Mouse (Mus musculus) c-Kit-negative CD71-positive TER-119-positive erythroid progenitor cells, embryonic 14.5 days (primary cell): ENCODE results near the gene Tmem185b.

Experiments
- DNase-seq: peaks from one replicate; pipeline ENCODE4 v3.0.0-alpha.2; 2013; ENCODE audit warnings: low read depth, low spot score

Gene Tmem185b

DNA sequence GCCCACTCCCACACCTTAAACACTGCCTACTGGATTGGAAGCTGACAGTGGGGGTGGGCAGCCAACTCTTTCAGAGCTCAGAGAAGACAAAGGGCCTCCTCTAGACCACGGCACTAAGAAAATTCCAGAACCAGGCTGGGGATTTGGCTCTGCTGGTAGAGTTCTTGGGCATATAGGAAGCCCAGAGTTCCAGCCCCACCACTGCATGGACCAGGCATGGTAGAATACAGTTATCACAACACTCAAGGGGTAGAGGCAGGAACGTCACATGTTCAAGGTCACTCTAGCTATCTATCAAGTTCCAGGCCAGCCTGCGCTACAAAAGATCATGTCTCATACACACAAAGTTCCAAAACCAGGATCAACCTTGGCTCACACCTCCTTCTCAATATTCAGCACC is 22.8 kb upstream of the Tmem185b start:
- DNase-seq = no peak

DNA sequence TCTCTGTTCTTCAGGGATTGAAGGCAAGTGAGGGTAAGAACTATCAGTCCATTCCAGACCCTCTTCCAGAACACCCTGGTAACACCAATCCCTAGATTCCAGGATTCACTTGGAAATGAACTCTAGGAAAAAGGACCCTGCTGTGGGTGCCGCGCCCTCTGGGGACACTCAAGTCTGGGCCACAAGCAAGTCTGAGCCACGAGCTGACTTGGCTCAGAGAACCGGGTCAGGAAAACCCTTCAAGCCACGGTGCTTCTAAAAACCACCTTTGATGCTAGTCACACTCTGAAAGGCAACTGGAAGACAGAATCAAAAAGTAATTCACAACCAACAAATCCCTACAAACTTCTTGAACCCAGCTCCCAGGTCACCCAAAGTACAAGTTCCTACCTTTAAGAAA is 22.2 kb upstream of the Tmem185b start:
- DNase-seq = no peak

DNA sequence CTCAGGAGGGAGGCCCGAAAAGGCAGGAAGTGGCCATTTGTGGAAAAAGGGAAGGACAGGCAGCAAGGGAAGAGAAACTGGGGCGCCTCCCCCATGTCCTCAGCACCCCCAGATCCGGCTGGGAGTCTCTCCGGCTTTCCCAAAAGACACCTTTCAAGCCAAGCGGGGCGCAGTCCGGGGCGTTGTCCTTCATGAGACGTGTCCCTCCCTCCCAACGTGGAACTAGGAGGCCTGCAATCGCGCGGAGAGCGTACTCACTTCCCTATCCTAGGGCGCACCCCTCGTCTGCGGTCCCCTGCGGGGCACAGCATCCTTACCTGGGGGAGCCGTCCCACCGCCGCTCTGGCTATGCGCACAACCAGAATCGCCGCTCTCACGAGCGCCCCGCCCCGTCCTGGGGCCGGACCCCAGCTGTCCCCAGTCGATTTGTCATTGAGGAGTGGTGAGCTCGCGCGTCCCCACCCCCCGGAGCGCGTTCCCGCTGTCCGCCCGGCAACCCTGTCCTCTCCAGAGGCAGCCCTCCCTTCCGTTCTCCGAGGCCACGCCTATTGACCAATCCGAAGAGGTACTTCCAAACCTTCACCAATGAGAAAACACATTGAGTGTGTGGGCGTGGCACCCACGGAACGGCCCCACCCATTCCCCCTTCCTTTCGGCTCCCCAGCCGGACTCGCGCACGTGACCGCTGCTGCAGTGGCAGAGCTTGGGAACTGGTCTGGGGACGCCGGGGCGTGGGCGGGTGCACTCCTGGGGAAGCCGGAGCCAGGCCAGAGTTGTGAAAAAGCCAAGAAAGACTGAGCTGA is 21.5 kb upstream of the Tmem185b start, which contains the start of gene Ralb:
Gene Ralb (minus strand): TSS at position 535 of the 803 bp plus-strand sequence.
- DNase-seq = peak; percentile 68

DNA sequence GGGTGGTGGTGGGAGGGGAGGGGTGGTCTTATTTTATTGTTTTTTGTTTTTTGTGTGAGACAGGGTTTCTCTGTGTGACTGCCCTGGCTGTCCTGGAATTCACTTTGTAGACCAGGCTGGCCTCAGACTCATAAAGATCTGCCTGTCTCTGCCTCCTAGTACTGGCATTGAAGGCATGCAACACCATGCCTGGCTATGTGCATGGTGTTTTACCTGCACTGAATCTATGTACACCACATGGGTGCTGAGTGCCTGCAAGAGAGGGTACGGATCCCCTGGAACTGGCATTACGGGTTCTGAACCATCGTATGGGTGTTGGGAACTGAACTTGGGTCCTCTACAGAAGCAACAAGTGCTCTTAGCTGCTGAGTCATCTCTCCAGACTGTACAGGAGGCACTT is 20.0 kb upstream of the Tmem185b start:
- DNase-seq = no peak

DNA sequence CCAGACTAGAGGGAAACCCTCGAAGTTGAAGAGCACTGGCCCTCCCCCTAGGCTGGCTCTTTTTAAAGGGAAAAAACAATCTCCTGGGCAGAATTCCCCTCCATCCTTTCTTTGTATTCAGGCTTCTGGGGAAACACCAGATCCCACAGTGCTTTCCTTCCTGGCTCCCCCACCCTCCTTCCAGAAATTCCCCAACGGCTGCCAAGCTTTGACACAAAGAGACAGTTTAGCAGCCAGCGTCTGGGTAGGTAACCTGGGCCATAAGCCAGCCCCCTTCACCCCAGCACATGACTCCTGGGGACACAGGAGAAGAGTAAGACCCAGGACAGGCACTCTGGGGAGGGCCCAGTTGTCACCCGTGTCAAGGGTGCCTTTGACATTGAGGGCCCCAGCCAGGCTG is 17.4 kb upstream of the Tmem185b start:
- no peak for DNase-seq

DNA sequence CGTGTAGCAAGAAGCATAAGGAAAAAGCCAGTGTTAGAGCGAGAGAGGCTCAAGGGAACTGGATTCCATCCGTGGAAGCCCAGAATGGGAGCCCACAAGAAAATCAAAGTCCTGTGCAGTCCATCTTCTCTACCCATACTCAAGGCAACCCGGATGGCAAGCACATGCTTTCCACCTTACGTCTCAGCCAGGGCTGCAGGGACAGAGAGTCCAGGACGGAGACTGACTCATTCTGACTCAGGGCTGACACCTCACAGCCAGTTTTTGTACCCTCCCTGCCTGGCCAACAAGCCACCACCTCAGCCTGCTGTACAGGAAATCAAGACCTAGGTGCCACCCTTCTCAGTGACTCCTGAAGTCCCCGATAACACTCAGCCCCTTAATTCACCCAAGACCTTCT is 16.5 kb upstream of the Tmem185b start:
- no peak for DNase-seq

DNA sequence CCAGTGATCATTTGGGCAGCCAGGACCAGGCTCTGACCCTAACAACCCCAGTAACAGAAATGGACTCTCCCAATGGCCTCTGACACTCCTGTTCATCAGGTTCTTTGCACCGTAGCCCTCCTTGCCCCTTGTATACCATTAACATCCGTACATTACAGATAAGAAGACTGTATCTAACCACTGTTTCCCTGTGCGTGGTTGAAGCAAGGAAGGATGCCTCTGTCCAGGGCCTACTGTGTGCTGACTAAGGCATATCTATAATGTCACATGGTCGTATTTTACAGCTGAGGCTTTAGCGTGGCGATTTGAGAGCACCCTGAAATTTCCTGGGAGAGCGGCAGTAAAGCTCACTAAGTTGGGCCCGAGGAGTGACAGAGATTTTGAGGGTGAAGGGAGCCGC is 15.6 kb upstream of the Tmem185b start:
- no peak for DNase-seq

DNA sequence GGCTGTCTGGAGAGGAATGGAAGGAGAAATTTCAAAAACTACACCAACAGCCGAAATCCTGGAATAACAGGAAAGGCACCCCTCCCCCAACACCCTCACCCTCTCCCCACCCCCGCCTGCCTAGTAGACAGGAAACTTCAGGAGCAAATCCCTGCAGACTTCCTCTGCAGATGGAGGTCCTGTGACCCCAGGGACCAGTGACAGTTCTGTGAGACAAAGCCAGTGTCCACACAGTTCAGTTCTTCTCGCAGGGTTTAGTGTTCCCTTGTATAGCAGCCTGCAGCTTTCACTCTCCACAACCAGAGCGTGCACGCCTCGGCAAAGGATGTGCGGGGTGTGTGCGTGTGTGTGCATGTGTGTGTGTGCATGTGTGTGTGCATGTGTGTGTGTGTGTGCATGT is 15.1 kb upstream of the Tmem185b start:
- no peak for DNase-seq

DNA sequence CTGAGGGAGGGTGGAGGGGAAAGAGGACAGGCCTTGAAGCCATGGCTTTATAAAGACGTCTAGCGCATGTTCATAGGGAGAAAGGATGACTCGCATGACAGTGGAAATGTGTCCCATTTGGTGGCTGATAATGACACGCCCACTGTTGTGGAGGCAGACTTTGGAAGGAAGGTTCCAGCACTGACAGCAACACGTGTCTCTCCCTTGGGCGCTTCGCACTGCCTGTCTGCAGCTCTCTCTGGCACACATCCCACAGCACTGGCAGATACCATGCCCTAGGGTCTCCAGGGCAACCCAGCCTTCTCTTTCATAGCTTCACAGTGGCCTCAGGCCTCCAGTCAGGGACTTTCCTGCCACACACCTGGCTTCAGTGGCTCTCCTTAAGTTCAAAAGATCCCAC is 7.9 kb upstream of the Tmem185b start:
- DNase-seq = no peak

DNA sequence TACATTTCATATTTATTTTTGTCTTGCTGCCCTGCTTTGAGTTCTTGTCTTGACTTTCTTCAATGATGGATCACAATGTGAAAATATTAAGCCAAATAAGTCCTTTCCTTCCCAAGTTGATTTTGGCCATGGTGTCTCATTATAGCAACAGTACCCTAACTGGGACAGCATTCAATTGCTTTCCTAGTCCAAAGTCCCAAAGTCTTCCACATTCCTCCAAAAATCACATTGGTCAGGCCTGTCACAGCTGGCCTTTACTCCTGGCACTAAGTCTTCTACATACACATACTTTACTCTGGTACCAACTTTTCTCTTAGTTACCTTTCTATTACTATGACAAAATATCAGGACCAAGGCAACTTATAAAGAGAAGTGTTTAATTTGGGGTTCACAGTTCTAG is 7.2 kb upstream of the Tmem185b start:
- no peak for DNase-seq

DNA sequence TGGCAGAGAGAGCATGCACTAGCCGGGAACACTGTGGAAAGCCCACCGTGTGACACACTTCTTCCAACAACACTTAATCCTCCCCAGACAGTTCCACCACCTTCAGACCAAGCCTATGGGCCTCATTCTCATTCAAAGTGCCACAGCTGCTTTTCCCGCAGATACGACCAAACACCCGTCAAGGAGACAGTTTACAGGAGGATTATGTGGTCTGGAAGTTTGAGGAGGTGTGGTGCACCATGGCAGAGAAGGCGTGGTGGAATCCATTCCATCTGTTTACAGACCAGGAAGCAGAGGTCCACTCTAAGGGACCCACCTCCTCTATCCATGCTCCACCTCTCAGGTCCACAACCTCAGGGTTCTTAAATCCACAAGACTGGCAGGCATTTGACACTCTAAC is 6.7 kb upstream of the Tmem185b start:
- DNase-seq = no peak

DNA sequence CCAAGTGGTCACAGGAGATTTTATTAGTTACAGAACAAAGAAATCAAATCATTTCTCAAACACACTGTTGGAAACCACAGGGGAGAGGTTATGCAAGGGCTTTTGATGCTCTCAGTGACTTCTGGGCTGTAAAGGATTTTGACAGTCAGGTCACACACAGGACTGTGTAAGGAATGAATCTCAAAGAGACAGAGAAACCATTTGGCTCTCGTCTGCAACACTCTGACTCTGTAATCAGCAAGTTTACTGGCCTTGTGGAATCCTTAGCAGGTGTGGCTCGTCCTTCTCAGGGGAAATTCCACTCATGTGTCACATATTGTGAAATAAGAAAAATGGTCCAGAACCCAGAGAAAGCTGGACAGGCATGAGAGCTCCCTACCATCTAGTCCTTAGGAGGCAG is 4.9 kb upstream of the Tmem185b start:
- DNase-seq = no peak

DNA sequence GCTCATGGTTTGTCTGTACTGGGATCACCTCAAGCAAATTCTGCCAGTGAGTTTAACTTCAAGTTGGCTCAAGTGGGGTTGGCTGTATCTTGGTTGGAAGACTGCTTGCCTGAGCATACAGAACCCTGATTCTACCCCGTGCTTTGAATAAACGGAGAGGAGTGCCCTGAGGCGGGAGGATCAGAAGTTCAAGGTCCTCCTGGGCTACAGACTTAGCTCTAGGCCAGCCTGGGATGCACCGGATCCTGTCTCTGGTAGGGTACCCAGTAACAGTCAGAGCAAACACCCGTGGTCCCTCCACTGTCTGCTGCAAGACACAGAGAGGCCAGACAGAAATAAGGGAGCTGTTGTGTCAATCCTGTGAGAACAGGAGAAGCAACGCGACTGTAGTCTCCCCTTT is 4.3 kb upstream of the Tmem185b start:
- no peak for DNase-seq

DNA sequence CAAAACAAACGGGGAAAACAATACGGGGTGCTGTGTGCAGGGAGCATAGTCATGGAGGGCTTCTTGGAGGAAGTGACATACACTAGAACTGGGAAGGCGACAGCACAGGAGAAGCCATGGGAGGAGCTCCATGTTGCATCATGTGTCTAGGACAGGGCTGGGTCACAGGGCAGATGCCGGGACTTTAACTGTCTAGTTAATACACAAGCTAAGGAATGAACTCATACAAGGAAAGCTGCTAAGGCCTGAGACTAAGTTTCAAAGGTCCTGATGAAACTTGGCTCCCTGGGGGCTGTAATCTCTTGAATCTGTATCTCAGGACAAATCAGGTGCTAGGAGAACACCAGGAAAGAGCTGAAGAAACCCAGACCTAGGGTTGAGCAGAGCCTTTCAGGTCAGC is 3.2 kb upstream of the Tmem185b start:
- DNase-seq = no peak

DNA sequence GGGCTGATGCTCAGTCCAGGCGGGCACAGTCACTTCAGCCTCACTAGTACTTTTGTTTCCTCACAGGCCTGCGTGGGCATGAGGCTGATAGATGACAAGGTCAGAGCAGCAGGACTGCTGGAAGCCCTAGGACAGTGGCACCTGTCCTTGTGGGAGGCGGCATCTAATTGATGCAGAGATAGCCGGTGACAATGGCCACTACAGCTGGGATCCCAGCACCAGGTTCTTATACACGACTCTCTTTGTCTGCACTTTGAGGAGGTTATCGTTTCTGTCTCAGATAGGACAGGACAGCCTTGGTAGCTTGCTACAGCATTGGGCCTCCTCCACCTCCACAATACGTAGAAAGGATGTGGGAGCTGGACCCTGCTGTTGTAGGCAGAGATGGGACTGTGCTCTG is 2.6 kb upstream of the Tmem185b start:
- no peak for DNase-seq

DNA sequence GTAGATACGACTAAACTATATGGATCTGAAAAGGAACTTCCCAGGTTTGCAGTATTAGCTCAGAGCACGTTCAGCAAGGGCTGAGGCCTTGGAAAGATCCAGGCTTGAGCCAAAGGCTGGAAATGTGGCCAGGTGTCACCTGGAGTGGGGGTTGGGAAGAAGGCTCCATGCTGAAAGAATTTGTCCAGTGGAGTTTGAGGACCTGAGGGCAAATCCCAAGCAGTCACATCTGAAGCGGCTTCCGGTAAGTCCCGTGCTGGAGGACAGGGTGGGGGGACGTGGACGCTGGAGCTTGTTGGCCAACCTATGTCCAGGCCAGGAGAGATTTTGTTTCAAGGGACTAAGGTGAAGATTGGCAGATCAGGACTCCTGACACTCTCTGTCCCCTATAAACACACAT is 2.1 kb upstream of the Tmem185b start:
- DNase-seq = no peak

DNA sequence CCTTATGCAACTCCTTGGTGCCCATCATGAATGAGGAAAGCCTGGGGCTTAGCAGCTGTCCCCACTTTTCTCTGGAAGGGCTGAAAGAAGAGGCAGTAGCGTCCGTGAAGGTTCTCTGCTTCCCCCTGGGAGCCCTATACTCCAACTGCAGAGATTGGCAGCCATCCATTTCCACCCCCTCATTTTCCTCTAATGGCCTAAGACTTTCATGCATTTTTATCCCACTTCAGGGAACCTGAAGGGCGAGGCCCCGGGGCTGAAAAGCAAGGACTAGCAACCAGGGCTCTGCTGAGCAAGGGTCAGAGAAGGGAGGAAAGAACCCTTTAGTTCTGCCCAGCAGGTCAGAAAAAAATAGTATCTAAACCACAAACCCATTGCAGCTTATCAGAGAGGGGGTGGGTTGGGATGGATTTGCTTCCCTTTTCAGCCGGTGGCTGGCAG is 936 bp upstream of the Tmem185b start:
- no peak for DNase-seq

DNA sequence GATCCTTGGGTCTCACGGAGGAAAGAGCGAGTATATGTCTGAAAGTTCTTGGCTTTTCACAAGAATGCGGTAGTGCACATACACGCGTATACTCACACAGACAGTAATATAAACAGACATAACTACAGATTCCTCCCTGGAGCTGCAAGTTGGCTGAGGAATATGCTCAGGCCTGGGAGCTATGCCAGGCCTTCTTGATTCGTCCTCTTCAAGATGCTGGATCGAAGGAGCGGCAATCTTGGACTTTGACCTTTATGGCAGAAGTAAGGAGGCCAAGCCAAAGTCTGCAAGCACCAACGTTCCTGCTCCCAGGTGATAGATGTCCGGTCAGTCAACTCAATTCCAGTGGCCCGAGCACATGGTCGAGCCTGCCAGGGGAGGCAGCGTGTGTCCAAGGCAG is 5.0 kb downstream of the Tmem185b start:
- DNase-seq = no peak

DNA sequence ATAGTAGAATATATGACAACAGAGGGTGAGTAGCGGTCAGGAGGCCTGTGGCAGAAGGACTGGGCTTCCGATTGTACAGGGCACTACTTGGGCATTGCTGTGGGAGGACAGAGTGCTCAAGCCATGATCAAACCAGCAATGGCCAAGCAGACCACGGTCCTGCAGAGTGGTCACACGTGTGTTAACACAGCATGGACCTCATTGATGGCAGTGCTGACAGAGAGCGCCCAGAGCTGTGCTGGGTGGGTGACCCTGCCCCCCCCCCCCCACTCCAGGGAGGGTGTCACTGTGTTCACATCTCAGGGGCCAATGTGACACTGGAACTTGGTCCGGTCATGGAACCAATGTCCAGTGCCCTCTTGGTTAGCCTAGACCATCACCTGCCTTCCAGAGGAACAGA is 6.2 kb downstream of the Tmem185b start:
- DNase-seq = no peak

DNA sequence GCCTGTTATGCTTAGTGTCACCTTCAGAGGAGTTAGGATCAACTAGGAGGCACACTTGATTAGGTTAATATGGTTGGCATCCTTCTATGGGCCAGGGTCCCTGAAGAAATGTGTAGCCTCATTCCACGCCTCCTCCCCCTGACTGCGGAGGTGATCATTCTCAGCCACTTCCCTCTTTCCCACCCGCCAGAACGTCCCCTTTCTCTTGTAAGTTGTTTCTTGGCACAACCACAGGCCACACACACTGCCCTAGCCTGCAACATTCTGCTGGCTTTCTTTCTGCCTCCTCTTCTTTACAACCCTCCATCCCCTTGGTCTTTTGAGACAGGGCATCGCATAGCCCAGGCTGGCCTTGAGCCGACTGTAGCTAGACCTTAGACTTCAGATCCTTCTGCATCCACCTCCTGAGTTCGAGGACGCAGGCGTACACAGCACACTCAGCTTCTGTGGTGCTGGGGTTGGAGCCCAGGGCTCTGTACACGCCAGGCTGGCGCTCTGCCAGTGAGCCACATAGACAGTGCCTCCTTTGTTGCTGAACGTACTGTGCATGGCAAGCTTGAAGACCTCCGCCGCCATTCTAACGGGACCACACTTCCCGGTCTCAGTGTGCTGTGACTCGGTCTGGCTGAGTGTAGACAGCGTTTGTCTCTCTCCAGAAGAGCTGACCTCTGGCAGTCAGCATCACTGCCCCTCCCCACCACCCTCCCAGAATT is 7.3 kb downstream of the Tmem185b start:
- no peak for DNase-seq

DNA sequence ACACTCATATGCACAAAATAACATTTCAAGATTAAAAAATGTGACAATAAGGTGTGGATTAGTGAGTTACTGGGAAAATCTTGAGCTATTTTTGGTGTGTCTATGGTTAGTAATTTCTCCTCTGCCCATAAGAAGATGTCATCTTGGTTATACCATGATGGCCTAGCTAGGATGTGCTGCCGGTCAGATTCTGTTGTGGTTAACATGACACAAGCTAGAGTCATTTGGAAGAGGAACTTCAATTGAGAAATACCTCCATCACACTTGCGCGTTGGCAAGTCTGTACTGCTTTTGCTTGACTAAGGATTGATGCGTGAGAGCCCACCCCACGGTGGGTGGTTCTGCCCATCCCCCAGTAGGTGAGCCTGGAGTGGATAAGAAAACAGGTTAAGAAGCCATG is 8.4 kb downstream of the Tmem185b start:
- no peak for DNase-seq

DNA sequence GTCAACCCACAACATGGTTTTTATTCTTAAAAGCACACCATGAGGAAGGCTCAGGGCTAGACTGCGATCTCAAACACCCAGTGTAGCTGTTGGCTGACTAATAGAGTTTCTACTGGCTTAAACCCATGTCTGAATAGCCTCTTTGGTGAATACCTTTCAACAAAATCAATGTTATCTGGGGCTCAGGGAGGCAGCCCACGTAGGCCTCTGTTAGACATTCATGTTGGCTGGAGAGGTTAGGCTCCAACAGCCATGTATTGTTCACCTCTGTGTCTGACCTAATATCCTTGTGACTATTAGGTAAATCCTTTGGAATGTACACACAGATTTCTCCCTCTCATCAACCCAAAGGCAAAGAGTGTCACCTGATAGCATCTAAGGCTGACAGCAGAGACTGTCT is 10.2 kb downstream of the Tmem185b start:
- DNase-seq = no peak

DNA sequence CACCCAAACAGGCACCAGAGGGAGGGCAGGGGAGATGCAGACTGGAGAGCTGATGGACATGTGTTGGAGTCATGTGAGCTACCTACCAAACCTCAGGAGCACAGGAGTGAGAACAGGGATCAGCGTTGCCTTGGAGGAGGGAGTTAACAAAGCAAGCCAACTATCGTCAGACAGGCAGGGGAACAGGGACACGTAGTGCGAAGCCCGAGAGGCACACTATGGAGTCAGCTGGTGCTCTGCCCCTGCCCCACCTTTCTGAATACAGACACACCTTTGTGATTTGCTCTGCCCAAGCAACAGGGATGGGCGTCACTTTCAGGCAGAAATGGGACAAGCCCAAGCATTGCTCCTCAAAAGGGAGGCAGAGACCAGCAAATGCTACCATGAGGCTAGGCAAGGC is 11.7 kb downstream of the Tmem185b start:
- DNase-seq = no peak
